Mouse (Mus musculus) left cerebral cortex, adult 9 months (tissue): ENCODE measurements around the gene Nudt11.
"Not testable (repeated sequence)": the region's sequence is repeated elsewhere in the genome, so short reads cannot be mapped to it uniquely, and the experiment has no call there.

ENCODE experiments used
- DNase-seq, 2 experiments: peaks; one replicate each; pipeline ENCODE4 v3.0.0; 2022; ENCODE audit warnings: low spot score in 2 of 2

The Nudt11 gene

GRCm38 (mm10) chrX:6047066-6047935, at the start of gene Nudt11:
TSS of gene Nudt11 (plus strand) at chrX:6047453.
- DNase-seq = not testable (repeated sequence)

- not testable (repeated sequence) for DNase-seq
Observed at GRCm38 (mm10) chrX:6047936-6048614, 822 bp downstream of the Nudt11 start.

- DNase-seq = no peak
Observed at GRCm38 (mm10) chrX:6061563-6061962, 14.3 kb downstream of the Nudt11 start.

- no peak for DNase-seq
Observed at GRCm38 (mm10) chrX:6082954-6083680, 35.9 kb downstream of the Nudt11 start, which contains the start of gene AU022751. TSS of gene AU022751 (minus strand) at chrX:6083419.

GRCm38 (mm10) chrX:6091547-6091946, 44.3 kb downstream of the Nudt11 start:
- DNase-seq = no peak

- peak; percentile 8 to 36 for DNase-seq
Observed at GRCm38 (mm10) chrX:6091996-6092757, 44.9 kb downstream of the Nudt11 start.
